Mouse (Mus musculus) MEL (cell line): ENCODE data around the gene Map3k3.

Source experiments
- CHD1 ChIP-seq: IDR thresholded peaks from 2 replicates; pipeline ENCODE4 v1.6.1; 2012; ENCODE audit warnings: low read depth, mild to moderate bottlenecking, inconsistent platforms, low read length, improper control_type of control experiment
- CTCF ChIP-seq, 3 experiments: IDR thresholded peaks in 2 of 3; conservative IDR thresholded peaks in 1 of 3; 2 replicates each; pipeline ENCODE4 v1.5.1; 2011 to 2012; ENCODE audit warnings: low read length in 3 of 3, low read depth in 2 of 3, mild to moderate bottlenecking in 2 of 3, improper control_type of control experiment in 1 of 3, inconsistent platforms in 1 of 3, mixed read lengths in 1 of 3, moderate library complexity in 1 of 3; ENCODE audit not compliant: control insufficient read depth in 1 of 3, insufficient read depth in 1 of 3, poor library complexity in 1 of 3, severe bottlenecking in 1 of 3
- E2F4 ChIP-seq: IDR thresholded peaks from 2 replicates; pipeline ENCODE4 v1.6.1; 2011; ENCODE audit warnings: low read depth, low read length, improper control_type of control experiment, borderline replicate concordance
- EP300 ChIP-seq, 2 experiments: IDR thresholded peaks; 2 replicates each; pipeline ENCODE4 v1.6.1; 2011; ENCODE audit warnings: improper control_type of control experiment in 2 of 2, low read length in 2 of 2, low read depth in 1 of 2, mild to moderate bottlenecking in 1 of 2
- KAT2A ChIP-seq: conservative IDR thresholded peaks from 2 replicates; pipeline ENCODE4 v1.6.1; 2012; ENCODE audit warnings: low read depth, low read length, improper control_type of control experiment, inconsistent platforms
- MEF2A ChIP-seq: IDR thresholded peaks from 2 replicates; pipeline ENCODE4 v1.6.1; 2014; ENCODE audit warnings: low read depth, mild to moderate bottlenecking, inconsistent platforms, low read length, improper control_type of control experiment; ENCODE audit not compliant: poor library complexity, insufficient replicate concordance, severe bottlenecking; ENCODE audit errors: extremely low read depth
- MXI1 ChIP-seq: IDR thresholded peaks from 2 replicates; pipeline ENCODE4 v1.6.1; 2011; ENCODE audit warnings: mild to moderate bottlenecking, low read depth, low read length, improper control_type of control experiment
- POLR2AphosphoS2 ChIP-seq: IDR thresholded peaks from 2 replicates; pipeline ENCODE4 v1.6.1; 2011; ENCODE audit warnings: low read length, improper control_type of control experiment
- POLR2AphosphoS5 ChIP-seq: IDR thresholded peaks from 2 replicates; pipeline ENCODE4 v1.6.1; 2012; ENCODE audit warnings: low read depth, borderline replicate concordance, mild to moderate bottlenecking, inconsistent platforms, low read length, moderate library complexity, mixed read lengths
- USF1 ChIP-seq: IDR thresholded peaks from 2 replicates; pipeline ENCODE4 v1.6.1; 2014; ENCODE audit warnings: low read depth, mild to moderate bottlenecking, inconsistent platforms, low read length, improper control_type of control experiment, moderate library complexity
- ZKSCAN1 ChIP-seq: IDR thresholded peaks from 2 replicates; pipeline ENCODE4 v1.6.1; 2012; ENCODE audit warnings: low read depth, mild to moderate bottlenecking, inconsistent platforms, low read length, improper control_type of control experiment, moderate library complexity
- ZMIZ1 ChIP-seq: IDR thresholded peaks from 2 replicates; pipeline ENCODE4 v1.6.1; 2012; ENCODE audit warnings: low read depth, mild to moderate bottlenecking, inconsistent platforms, low read length, improper control_type of control experiment, moderate library complexity

DNA sequence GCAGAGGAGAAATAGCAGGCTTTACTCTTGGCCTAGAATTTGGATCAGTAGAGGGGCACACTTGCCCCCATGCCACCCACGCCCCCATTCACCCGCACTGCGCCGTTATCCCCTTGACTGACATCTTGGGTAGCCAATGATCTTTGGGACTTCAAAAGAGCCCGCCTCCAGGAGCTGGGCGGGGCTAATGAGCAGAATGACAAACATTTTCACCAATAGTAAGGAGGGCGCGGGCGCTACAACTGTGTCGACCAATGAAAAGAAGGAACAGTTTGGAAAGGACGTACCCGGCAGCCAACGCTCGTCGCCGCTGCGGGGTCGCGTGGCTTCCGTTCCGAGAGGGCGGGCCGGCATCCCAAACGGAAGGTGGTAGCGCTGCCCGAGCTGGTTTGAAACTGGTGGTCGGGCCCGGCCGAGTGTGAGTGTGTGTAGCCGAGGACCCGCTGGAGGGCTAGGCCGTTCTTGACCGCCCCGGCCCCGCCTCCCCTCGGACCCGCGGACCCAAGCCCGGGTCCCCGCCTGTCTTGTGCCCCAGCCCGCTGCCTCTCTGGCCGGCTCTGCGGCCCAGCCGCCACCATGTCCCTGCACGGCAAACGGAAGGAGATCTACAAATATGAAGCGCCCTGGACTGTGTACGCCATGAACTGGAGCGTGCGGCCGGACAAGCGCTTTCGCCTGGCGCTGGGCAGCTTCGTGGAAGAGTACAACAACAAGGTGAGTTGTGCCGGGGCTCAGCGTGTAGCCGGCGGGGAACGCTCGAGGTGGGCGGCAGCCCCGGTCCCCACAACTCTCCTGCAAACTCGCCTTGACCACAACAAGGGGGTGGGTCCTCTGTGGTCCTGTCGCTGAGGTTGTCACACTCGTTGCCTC is 47.6 kb upstream of the Map3k3 start, which contains the start of gene Dcaf7:
- TF ChIP-seq CHD1: no peak
- TF ChIP-seq KAT2A: no peak; the same call in 1 of the 2 replicates
- TF ChIP-seq POLR2AphosphoS2: peak; percentile 76; the same call in 1 of the 2 replicates
- no peak for TF ChIP-seq MEF2A
- TF ChIP-seq POLR2AphosphoS5: no peak
- no peak for TF ChIP-seq E2F4
- no peak for TF ChIP-seq ZKSCAN1
- TF ChIP-seq MXI1: peak; percentile 84
- TF ChIP-seq CTCF (IDR thresholded peaks at IDR 0.05 in 2 of 3, conservative IDR thresholded peaks at IDR 0.05 in 1 of 3; ENCODE audit: control insufficient read depth in 1 of 3, insufficient read depth in 1 of 3, low read depth in 2 of 3, low read length in 3 of 3, poor library complexity in 1 of 3, severe bottlenecking in 1 of 3): no peak
- TF ChIP-seq USF1: peak; percentile 93
- no peak for TF ChIP-seq EP300 (IDR thresholded peaks at IDR 0.05; ENCODE audit: low read depth in 1 of 2, low read length in 2 of 2)
- TF ChIP-seq ZMIZ1: peak; percentile 94
